Mouse (Mus musculus): ENCODE measurements around the gene Leo1.

DNA sequence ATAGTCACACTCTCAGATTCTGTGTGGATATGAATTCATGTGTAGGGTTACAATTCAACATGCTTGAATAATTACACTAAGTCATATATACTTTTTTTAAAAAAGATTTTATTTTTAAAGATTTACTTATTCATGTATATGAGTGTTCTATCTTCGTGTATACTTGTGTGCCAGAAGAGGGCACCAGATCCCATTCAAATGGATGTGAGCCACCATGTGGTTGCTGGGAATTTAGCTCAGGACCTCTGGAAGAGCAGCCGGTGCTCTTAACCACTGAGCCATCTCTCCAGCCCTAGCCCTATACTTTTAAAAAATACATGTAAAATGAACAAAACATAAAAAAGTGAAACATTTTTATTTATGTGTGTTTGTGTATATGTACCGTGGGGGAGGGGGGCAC lies 26.3 kb downstream of the Leo1 start:
- no peak for TF ChIP-seq MAX (IDR thresholded peaks at IDR 0.05; ENCODE audit: low read length)
- no peak for TF ChIP-seq POLR2A (IDR thresholded peaks at IDR 0.05; ENCODE audit: low read depth, low read length)
- TF ChIP-seq ZKSCAN1 (IDR thresholded peaks at IDR 0.05; ENCODE audit: borderline replicate concordance, low read depth, low read length), result no peak
- no peak for TF ChIP-seq CHD2 (IDR thresholded peaks at IDR 0.05; ENCODE audit: low read length)
- no peak for TF ChIP-seq ZNF384 (IDR thresholded peaks at IDR 0.05; ENCODE audit: low read depth, low read length)
